21 mouse cellular contexts compared by ENCODE assay signal in genomic region chr17:26376416-26376815, GRCm38 (mm10). TPM values are rescaled to one million over a fixed set of nuclear protein-coding genes. Genes with fewer than 3 reads are reported as not detected.
DNase-seq lines count a peak whose midpoint lies in the region; ATAC-seq lines count a peak whose summit lies in the region.
"Had no signal": no experiment of that assay in that cellular context is flagged by ENCODE, and none has a peak within 500 bp of the region (broad histone marks: within the 10 kb centered on the region; RNA-seq: fewer than 3 reads in every experiment).

No protein-coding gene starts in this region.

- H3K27ac ChIP-seq in heart, embryonic 13.5 days (replicated peaks): peak overlapping the region; percentile 68
- H3K27ac ChIP-seq in limb, embryonic 13.5 days: no peak overlapping the region
- no peak overlapping the region for H3K27ac ChIP-seq in limb, embryonic 10.5 days
- H3K27ac ChIP-seq: embryonic facial prominence, embryonic 12.5 days; hindbrain, embryonic 13.5 days; liver, embryonic 13.5 days; midbrain, embryonic 12.5 days had no signal

- H3K36me3 ChIP-seq in heart, embryonic 13.5 days: no peaks in the 10 kb centered on the region
- H3K36me3 ChIP-seq in limb, embryonic 13.5 days: no peaks in the 10 kb centered on the region
- no peaks in the 10 kb centered on the region for H3K36me3 ChIP-seq in limb, embryonic 10.5 days
- H3K36me3 ChIP-seq: embryonic facial prominence, embryonic 12.5 days; hindbrain, embryonic 13.5 days; liver, embryonic 13.5 days; midbrain, embryonic 12.5 days had no signal

- H3K4me3 ChIP-seq in heart, embryonic 13.5 days: no peak overlapping the region
- H3K4me3 ChIP-seq in limb, embryonic 13.5 days: no peak overlapping the region
- H3K4me3 ChIP-seq in limb, embryonic 10.5 days: no peak overlapping the region
- H3K4me3 ChIP-seq: embryonic facial prominence, embryonic 12.5 days; hindbrain, embryonic 13.5 days; liver, embryonic 13.5 days; midbrain, embryonic 12.5 days had no signal

- H3K4me1 ChIP-seq in heart, embryonic 13.5 days: peaks cover 49% of the 10 kb centered on the region
- peaks cover 13% of the 10 kb centered on the region for H3K4me1 ChIP-seq in limb, embryonic 13.5 days
- peaks cover 14% of the 10 kb centered on the region for H3K4me1 ChIP-seq in limb, embryonic 10.5 days

- peaks cover 5% of the 10 kb centered on the region; the same call in 1 of the 2 replicates for H3K27me3 ChIP-seq in heart, embryonic 13.5 days (replicated peaks)
- H3K27me3 ChIP-seq in limb, embryonic 13.5 days: no peaks in the 10 kb centered on the region
- H3K27me3 ChIP-seq in limb, embryonic 10.5 days (ENCODE audit: low read depth, poor library complexity, severe bottlenecking): no peaks in the 10 kb centered on the region
- H3K27me3 ChIP-seq: embryonic facial prominence, embryonic 12.5 days; hindbrain, embryonic 13.5 days; midbrain, embryonic 12.5 days had no signal

- intact Hi-C loops in heart, postnatal 14 days (cut with DNase I): no loop called here

- H3K9ac ChIP-seq in heart, embryonic 13.5 days: peak overlapping the region; percentile 28; the same call in 1 of the 2 replicates
- 0 out of 2 replicates have a peak overlapping the region, but pooled peaks have one; percentile 2 for H3K9ac ChIP-seq in limb, embryonic 13.5 days
- H3K9ac ChIP-seq: embryonic facial prominence, embryonic 12.5 days; forebrain, postnatal 0 days; hindbrain, embryonic 13.5 days; liver, embryonic 13.5 days; midbrain, embryonic 12.5 days had no signal

- no peak for DNase-seq in heart, postnatal 14 days
- DNase-seq in limb, embryonic 10.5 days (ENCODE audit: low spot score): no peak
- peak; percentile 30 for DNase-seq in skeletal muscle tissue, adult 2 months (ENCODE audit: low read depth, low spot score)
- no peak for DNase-seq in kidney, postnatal 10 days
- DNase-seq in frontal cortex, postnatal 25 days (ENCODE audit: low spot score in 2 of 2): no peak
- DNase-seq: adrenal gland, postnatal 10 days; cerebellum, adult 18-20 months; cerebellum, postnatal 14 days; forebrain, postnatal 0 days; gastrocnemius, postnatal 14 days; heart, adult 11 months; kidney, postnatal 25 days; liver, embryonic 13.5 days; lung, adult 2 months; lung, postnatal 14 days; thymus, postnatal 36 days had no signal

- no peak for ATAC-seq in heart, embryonic 13.5 days (ENCODE audit: extremely low read depth, insufficient number of reproducible peaks, low FRiP score, low TSS enrichment)
- ATAC-seq in limb, embryonic 13.5 days (ENCODE audit: low FRiP score, low read depth): no peak
- ATAC-seq: forebrain, postnatal 0 days had no signal

- no peaks in the 10 kb centered on the region for H3K9me3 ChIP-seq in heart, embryonic 13.5 days
- H3K9me3 ChIP-seq in limb, embryonic 13.5 days: no peaks in the 10 kb centered on the region
- H3K9me3 ChIP-seq in limb, embryonic 10.5 days (replicated peaks): no peaks in the 10 kb centered on the region
- H3K9me3 ChIP-seq: embryonic facial prominence, embryonic 12.5 days; hindbrain, embryonic 13.5 days; liver, embryonic 13.5 days; midbrain, embryonic 12.5 days had no signal

- WGBS in heart, embryonic 13.5 days: 28% methylated on average over 1 of the region's 1 CpGs
- WGBS in limb, embryonic 13.5 days: 68% methylated on average over 1 of the region's 1 CpGs
- 70% methylated on average over 1 of the region's 1 CpGs for WGBS in limb, embryonic 10.5 days

- H3K4me2 ChIP-seq in heart, embryonic 13.5 days: no peak overlapping the region
- no peak overlapping the region for H3K4me2 ChIP-seq in limb, embryonic 13.5 days (replicated peaks)
- H3K4me2 ChIP-seq: embryonic facial prominence, embryonic 12.5 days; hindbrain, embryonic 13.5 days; liver, embryonic 13.5 days; midbrain, embryonic 12.5 days had no signal

RNA-seq across cellular contexts. Expression of gene Neurl1b, which starts 38.2 kb away (rescaled TPM):
- 2.1 and 2.3 TPM in 2 replicates for polyA plus RNA-seq in heart, embryonic 13.5 days (2015; fragmentation: Nextera tagmentation; extraction: Ambion mirVana)
- 10 to 100 TPM in 1 of 2 experiments, 1 to 10 TPM in 1; 8.9 to 12.3 TPM for total RNA-seq in heart, postnatal 14 days (2021)
- polyA plus RNA-seq in limb, embryonic 13.5 days (2015; fragmentation: Nextera tagmentation; extraction: Ambion mirVana): 0.51 and 0.65 TPM in 2 replicates
- polyA plus RNA-seq in limb, embryonic 10.5 days (2016; fragmentation: Nextera tagmentation; extraction: Ambion mirVana): 0.05 and 0.10 TPM in 2 replicates
